Mouse (Mus musculus): ENCODE results near the gene Dock1.

The Dock1 gene

GRCm38 (mm10) chr7:135158381-135158780 lies 487.9 kb downstream of the Dock1 start:
- no peak for DNase-seq (ENCODE audit: low spot score)

GRCm38 (mm10) chr7:135159606-135160005 lies 489.2 kb downstream of the Dock1 start:
- DNase-seq (ENCODE audit: low spot score) = no peak

- DNase-seq (ENCODE audit: low spot score) = peak; percentile 72
Observed at GRCm38 (mm10) chr7:135165155-135165554, 494.7 kb downstream of the Dock1 start.

GRCm38 (mm10) chr7:135169936-135170335 lies 499.5 kb downstream of the Dock1 start:
- no peak for DNase-seq (ENCODE audit: low spot score)

- no peak for DNase-seq (ENCODE audit: low spot score)
Observed at GRCm38 (mm10) chr7:135172219-135172618, 501.8 kb downstream of the Dock1 start.

- DNase-seq (ENCODE audit: low spot score) = no peak
Observed at GRCm38 (mm10) chr7:135194190-135194589, 523.7 kb downstream of the Dock1 start.

- no peak for DNase-seq (ENCODE audit: low spot score)
Observed at GRCm38 (mm10) chr7:135195631-135196030, 525.2 kb downstream of the Dock1 start.

- no peak for DNase-seq (ENCODE audit: low spot score)
Observed at GRCm38 (mm10) chr7:135196828-135197227, 526.4 kb downstream of the Dock1 start.

- DNase-seq (ENCODE audit: low spot score) = no peak
Observed at GRCm38 (mm10) chr7:135203920-135204319, 533.5 kb downstream of the Dock1 start.

GRCm38 (mm10) chr7:135205111-135205510 lies 534.7 kb downstream of the Dock1 start:
- no peak for DNase-seq (ENCODE audit: low spot score)

GRCm38 (mm10) chr7:135208947-135209567 lies 538.6 kb downstream of the Dock1 start:
- no peak for DNase-seq (ENCODE audit: low spot score)

GRCm38 (mm10) chr7:135210296-135210695 lies 539.8 kb downstream of the Dock1 start:
- no peak for DNase-seq (ENCODE audit: low spot score)

- no peak for DNase-seq (ENCODE audit: low spot score)
Observed at GRCm38 (mm10) chr7:135210831-135211230, 540.4 kb downstream of the Dock1 start.

- peak; percentile 49 for DNase-seq (ENCODE audit: low spot score)
Observed at GRCm38 (mm10) chr7:135212505-135212904, 542.1 kb downstream of the Dock1 start.

GRCm38 (mm10) chr7:135221475-135221874 lies 551.0 kb downstream of the Dock1 start:
- no peak for DNase-seq (ENCODE audit: low spot score)
